Mouse (Mus musculus) heart, adult 11 months (tissue): ENCODE results near the gene Rfx7.

Source experiments
- DNase-seq: peaks from one replicate; pipeline ENCODE4 v3.0.0; 2022

Gene Rfx7

DNA sequence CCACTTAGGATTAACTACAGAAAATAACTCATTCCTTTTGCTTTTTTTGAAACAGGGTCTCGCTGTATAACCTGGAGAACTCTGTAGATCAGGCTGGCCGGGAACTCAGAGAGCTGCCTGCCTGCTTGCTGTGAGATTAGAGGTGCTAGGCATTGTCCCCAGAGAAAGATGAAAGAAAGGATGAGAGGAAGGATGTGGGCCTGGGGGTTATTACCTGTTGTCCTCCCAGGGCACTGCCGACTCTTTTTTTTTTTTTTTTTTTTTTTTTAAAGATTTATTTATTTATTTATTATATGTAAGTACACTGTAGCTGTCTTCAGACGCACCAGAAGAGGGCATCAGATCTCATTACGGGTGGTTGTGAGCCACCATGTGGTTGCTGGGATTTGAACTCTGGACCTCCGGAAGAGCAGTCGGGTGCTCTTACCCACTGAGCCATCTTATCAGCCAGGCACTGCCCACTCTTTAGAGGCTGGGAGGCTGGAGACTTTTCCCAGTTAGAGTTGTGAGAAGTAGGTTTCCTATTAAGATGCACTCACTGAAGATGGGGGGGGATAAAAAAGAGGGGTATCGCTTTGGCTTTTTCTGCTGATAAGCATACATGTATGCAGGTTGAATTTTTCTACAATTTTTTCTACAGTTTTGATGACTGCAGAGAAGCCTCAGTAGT lies 134.4 kb downstream of the Rfx7 start:
- peak; percentile 82 for DNase-seq

DNA sequence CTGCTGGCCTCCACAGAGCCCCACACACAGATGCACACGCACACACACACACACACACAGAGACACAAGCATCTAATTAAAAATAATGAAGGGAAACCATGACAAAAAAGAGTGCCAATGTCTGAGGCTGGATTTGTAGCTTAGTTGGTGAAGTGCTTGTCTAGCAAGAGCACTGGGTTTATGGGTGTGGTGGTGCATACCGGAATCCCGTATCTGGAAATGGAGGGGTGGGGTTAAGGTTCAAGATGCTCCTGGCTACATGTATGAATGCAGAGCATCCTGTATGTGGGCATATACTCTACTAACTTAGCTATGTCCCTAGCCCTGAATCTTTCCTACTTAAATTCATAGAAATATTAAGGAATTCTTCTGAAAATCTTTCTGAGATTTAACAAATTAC lies 135.1 kb downstream of the Rfx7 start:
- DNase-seq: peak; percentile 55

DNA sequence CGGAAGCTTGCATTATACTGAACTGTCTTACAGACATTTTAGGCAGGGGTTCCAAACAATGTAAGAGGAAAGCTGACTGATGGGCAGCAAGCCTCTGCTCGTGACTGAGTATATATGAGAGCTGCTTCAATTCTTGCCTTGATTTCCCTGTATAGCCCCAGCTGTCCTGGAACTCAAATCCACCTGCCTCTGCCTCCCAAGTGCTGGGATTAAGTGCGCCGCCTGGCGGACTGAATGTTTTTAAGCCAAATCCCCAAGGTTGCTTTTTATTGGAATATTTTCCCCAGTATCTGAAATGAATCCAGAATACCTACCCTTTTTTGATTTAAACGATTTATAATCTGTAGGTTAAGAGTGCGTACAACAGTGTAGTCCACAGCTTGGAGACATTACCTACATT lies 137.3 kb downstream of the Rfx7 start:
- peak; percentile 70 for DNase-seq

DNA sequence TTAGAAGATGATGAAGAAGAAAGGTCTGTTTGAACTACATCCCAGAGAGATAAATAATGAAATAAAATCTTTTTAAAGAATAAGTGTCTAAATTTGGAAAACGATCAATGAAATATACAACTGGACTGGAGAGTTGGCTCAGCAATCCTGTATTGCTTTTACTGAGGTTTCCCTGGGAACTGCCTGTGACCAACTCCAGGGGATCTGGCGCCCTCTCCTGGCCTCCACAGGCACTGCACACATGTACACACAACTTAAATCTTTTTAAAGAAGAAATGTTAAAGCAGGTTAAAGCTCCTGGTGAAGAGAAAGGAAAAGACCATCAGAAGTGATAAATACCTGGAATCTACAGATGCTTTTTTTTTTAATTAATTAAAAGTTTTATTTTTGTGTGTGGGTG lies 140.3 kb downstream of the Rfx7 start:
- DNase-seq: peak; percentile 94
